Mouse (Mus musculus): ENCODE measurements around the gene Susd1. TPM values are rescaled to one million over a fixed set of nuclear protein-coding genes. Genes with fewer than 3 reads are reported as not detected.

Susd1 gene
- 1 to 10 TPM; 4.9 to 5.2 TPM for polyA plus RNA-seq (2017; shearing (Covaris generic))

DNA sequence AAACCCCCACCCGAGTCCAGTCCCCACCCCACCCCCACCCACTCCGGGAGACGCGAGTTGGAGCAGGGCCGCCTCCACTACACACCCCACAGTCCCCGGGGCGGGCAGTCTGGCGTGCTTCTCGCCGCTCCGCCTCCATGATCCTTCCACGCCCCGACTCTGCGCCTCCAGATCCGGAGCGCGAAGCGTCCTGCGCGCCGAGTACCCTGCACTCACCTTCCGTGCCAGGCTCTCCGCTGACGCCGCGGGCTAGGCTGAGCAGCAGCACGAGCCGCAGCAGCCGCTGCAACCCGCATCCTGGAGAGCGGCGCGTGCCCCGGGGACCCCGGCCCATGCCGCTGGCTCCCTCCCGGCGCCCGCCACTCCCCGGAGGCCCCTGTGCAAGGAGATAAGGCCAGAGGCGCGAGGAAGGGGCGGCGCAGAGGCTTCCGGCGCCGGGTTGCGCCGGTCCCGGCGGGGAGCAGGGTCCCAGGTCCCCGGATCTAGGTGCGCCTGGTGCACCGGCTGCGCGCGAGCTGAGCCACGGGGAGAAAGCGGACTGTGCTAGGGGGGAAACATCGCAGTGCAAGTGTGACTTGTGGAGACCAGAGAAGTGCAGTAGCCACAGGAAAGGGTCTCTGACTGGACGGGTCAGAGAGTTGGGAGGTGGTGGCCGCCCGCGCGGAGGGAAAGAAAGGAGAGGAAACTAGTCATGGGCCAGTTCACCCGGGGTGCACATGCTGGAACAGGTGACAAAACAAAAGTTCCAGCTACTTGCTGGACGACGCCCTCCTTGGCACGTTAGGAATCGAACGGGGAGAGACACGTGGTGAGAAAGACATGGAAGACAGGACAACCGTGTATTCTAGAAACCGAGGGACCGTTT is at the start of gene Susd1:
TSS of gene Susd1 (minus strand) at position 644 of the 865 bp plus-strand sequence.

Other genes with a start within 250 kb of the Susd1 start
- 10 to 100 TPM; 90.7 to 99.2 TPM for gene Ugcg, start 249.4 kb downstream of the Susd1 start, polyA plus RNA-seq (2017; shearing (Covaris generic))
- 100 to 1,000 TPM; 126 to 169 TPM for gene Ptbp3, start 110.7 kb upstream of the Susd1 start, polyA plus RNA-seq (2017; shearing (Covaris generic))
- 10 to 100 TPM; 28.2 to 38.6 TPM for gene Hsdl2, start 142.9 kb upstream of the Susd1 start, polyA plus RNA-seq (2017; shearing (Covaris generic))
- 10 to 100 TPM; 13.5 to 17.3 TPM for gene E130308A19Rik, start 187.6 kb upstream of the Susd1 start, polyA plus RNA-seq (2017; shearing (Covaris generic))

Data from activated CD4-positive, CD25-positive, alpha-beta regulatory T cell (primary cell).